Mouse (Mus musculus) heart, embryonic 16.5 days (tissue): ENCODE data around the gene Brk1. TPM values are rescaled to one million over a fixed set of nuclear protein-coding genes. Genes with fewer than 3 reads are reported as not detected.

Experiments
- ATAC-seq: fragments of 200-750 bp; cut with Nextera tagmentation; replicated peaks from 2 replicates; pipeline ENCODE4 v1.8.0; 2017; ENCODE audit warnings: moderate number of reproducible peaks; ENCODE audit not compliant: insufficient read depth, low FRiP score; ENCODE audit errors: extremely low read depth
- H3K27ac ChIP-seq: fragments of 300-500 bp; sonication (generic); 2 replicates; pipeline ENCODE4 v1.5.1; 2014; ENCODE audit warnings: mild to moderate bottlenecking, low read length, control low read depth, moderate library complexity
- H3K27me3 ChIP-seq: fragments of 300-500 bp; sonication (generic); 2 replicates; pipeline ENCODE4 v1.6.1; 2014; ENCODE audit warnings: low read length, mixed read lengths; ENCODE audit not compliant: control insufficient read depth, insufficient read depth
- H3K36me3 ChIP-seq: fragments of 300-500 bp; sonication (generic); 2 replicates; pipeline ENCODE4 v1.6.1; 2014; ENCODE audit not compliant: control insufficient read depth, insufficient read depth
- H3K4me1 ChIP-seq: fragments of 300-500 bp; sonication (generic); 2 replicates; pipeline ENCODE4 v1.6.1; 2014; ENCODE audit warnings: low read length, mixed read lengths; ENCODE audit not compliant: control insufficient read depth, insufficient read depth
- H3K4me2 ChIP-seq: fragments of 300-500 bp; sonication (generic); 2 replicates; pipeline ENCODE4 v1.6.1; 2014; ENCODE audit warnings: low read depth, mild to moderate bottlenecking, control low read depth, low read length
- H3K4me3 ChIP-seq: fragments of 300-500 bp; sonication (generic); 2 replicates; pipeline ENCODE4 v1.5.1; 2014; ENCODE audit warnings: mild to moderate bottlenecking, control low read depth, low read length
- H3K9ac ChIP-seq: fragments of 300-500 bp; sonication (generic); 2 replicates; pipeline ENCODE4 v1.6.1; 2014; ENCODE audit warnings: low read length, control low read depth
- H3K9me3 ChIP-seq: fragments of 300-500 bp; sonication (generic); replicated peaks from 2 replicates; pipeline ENCODE4 v1.6.1; 2016; ENCODE audit warnings: low read length; ENCODE audit not compliant: control insufficient read depth
- WGBS: fragments of 180-500 bp; shearing (Covaris S2); extraction: QIAGEN DNeasy Blood & Tissue Kit; methylation state at CpG from one replicate; pipeline ENCODE4 v1.1.7; 2014; 5-methylcytosine and 5-hydroxymethylcytosine counted together
- polyA plus RNA-seq: library from polyadenylated mRNA; unstranded; fragments of >200 nt; fragmentation: Nextera tagmentation; extraction: Ambion mirVana; gene quantifications from 2 replicates; pipeline ENCODE4 v1.2.1, GENCODE M21; 2015

Gene Brk1
- 164 and 178 TPM in 2 replicates for polyA plus RNA-seq

DNA sequence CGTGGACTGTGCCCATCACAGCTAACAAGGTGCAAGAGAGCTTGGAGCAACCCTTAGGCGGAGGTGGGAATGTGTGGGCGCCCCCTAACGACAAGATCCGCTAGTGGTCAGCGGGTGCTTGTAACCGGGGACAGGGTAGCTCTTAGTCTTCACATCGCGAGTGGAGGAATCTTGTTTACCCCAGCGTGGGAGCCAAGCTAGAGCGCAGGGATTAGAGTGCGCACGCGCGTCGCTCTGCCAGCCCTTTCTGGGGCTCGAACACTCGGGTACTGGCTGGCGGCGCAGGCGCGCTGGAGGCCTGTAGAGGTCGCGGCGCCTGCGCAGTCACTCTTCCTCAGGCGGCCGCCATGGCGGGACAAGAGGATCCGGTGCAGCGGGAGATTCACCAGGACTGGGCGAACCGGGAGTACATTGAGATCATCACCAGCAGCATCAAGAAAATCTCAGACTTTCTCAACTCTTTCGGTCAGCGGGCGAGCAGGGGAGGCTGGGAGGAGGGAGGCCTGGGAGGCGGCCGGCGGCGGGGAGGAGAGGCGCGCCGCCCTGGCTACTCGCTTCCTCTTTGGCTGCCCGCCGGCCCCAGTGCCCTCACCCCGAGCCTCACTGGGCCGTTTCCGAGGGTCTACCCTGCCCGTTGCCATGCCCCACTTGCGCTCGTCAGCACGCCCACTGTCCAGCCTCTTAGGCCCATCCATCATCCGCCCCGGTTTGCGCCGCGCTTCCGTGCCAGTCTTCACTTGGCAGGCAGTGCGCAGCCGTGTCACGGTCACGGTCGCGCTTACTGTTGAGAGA lies at the start of gene Brk1:
Gene Brk1, plus strand, starts transcription at position 341 of the 792 bp plus-strand sequence.
- H3K4me1 ChIP-seq: peaks cover 17% of the 10 kb centered on the region
- H3K4me2 ChIP-seq: peak within 1 kb of the TSS; percentile 91
- ATAC-seq: peak; percentile 91
- H3K4me3 ChIP-seq: peak within 1 kb of the TSS; percentile 99
- H3K27ac ChIP-seq: peak within 1 kb of the TSS; percentile 86
- WGBS: under 1% methylated on average over 63 of the region's 65 CpGs
- H3K27me3 ChIP-seq: no peaks in the 10 kb centered on the region
- H3K36me3 ChIP-seq: no peaks in the 10 kb centered on the region
- no peaks in the 10 kb centered on the region for H3K9me3 ChIP-seq
- peak within 1 kb of the TSS; percentile 94 for H3K9ac ChIP-seq

DNA sequence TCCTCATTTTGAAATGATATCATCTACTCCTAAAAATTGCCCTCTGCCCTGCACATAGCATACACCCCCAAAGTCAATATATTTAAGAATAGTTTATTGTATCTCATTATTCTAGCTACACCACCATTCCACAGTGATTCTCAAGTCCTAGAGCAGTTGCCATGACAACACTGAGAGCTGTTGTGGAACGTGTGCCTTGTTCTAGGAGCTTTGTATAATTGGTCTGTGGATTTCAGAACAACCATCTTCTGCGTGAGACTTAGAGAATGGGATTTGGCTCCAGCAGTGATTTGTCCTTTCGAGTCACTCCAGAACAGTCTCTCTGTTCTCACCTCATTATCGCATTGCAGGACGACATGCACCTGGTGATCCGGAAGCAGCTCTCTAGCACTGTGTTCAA lies 44.8 kb upstream of the Brk1 start:
- Histone ChIP-seq H3K4me2 (no peak overlapping the region), H3K27ac (no peak overlapping the region)
- WGBS: 84% methylated on average over 6 of the region's 6 CpGs

DNA sequence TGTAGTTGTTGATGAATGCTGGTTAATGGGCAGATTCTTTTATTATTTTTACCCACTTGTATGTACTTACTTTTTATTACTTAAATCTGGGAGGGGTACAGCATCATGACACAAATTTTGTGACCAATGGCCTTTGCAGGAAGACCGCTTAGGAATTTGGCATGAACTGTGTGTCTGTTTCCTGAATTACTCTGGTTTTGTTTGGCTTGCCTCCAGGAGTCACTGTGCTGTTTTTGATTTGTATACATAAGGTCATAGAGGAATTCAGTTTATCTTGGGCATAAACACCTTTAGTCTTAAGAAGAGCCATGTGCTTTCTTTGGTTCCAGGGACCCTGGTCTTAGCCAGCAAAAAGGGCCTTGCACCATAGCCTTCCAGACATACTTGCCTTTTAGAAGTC lies 40.0 kb upstream of the Brk1 start:
- Histone ChIP-seq H3K9ac (no peak overlapping the region), H3K27me3 (no peaks in the 10 kb centered on the region), H3K4me2 (no peak overlapping the region), H3K36me3 (peaks cover 10% of the 10 kb centered on the region), H3K27ac (no peak overlapping the region), H3K4me1 (no peaks in the 10 kb centered on the region), H3K4me3 (no peak overlapping the region), H3K9me3 (no peaks in the 10 kb centered on the region)
- ATAC-seq: no peak
- 55% methylated on average over 1 of the region's 1 CpGs for WGBS

More for the DNA sequence above, 44.8 kb upstream of the Brk1 start:
- no peak for ATAC-seq
- H3K9me3 ChIP-seq: no peaks in the 10 kb centered on the region
- 0 out of 2 replicates have a peak, but pooled peaks cover 5% of the 10 kb centered on the region for H3K36me3 ChIP-seq
- no peak overlapping the region for H3K4me3 ChIP-seq
- no peaks in the 10 kb centered on the region for H3K27me3 ChIP-seq
- no peak overlapping the region for H3K9ac ChIP-seq
- H3K4me1 ChIP-seq: no peaks in the 10 kb centered on the region

- H3K4me1 ChIP-seq: no peaks in the 10 kb centered on the region
- H3K36me3 ChIP-seq: peaks cover 7% of the 10 kb centered on the region; the same call in 1 of the 2 replicates
- no peak overlapping the region for H3K9ac ChIP-seq
- H3K27me3 ChIP-seq: no peaks in the 10 kb centered on the region
- H3K9me3 ChIP-seq: no peaks in the 10 kb centered on the region
- no peak overlapping the region for H3K27ac ChIP-seq
- H3K4me2 ChIP-seq: no peak overlapping the region
- ATAC-seq: no peak
- WGBS: 95% methylated on average over 6 of the region's 6 CpGs
- H3K4me3 ChIP-seq: no peak overlapping the region
These were observed 28.5 kb upstream of the Brk1 start for GRCm38 (mm10) chr6:113576044-113576443.

- Histone ChIP-seq H3K4me1 (no peaks in the 10 kb centered on the region), H3K4me3 (no peak overlapping the region), H3K27me3 (no peaks in the 10 kb centered on the region), H3K4me2 (no peak overlapping the region), H3K27ac (no peak overlapping the region), H3K9ac (no peak overlapping the region), H3K36me3 (peaks cover 5% of the 10 kb centered on the region; the same call in 1 of the 2 replicates), H3K9me3 (no peaks in the 10 kb centered on the region)
- no peak for ATAC-seq
- WGBS: 91% methylated on average over 3 of the region's 3 CpGs
These were observed 25.3 kb upstream of the Brk1 start for GRCm38 (mm10) chr6:113579306-113579705.

DNA sequence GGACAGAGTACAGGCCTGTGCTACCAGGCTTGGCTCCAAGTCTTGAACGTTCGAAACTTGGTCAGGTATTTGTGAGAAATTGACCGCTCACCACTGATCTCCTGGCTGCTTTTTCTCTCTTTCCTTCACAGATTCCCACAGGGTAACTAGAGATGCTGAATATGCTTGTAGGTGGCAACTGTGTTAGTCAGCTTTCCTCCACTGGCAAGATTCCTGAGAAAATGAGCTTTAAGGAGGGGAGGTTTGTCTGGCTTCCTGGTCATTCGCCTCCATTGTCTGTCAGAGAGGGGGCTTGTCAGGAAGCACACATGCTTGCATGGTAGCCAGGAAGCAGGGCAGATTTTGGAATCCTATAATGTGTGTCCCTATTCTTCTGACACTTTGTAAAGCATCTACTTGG lies 21.5 kb upstream of the Brk1 start:
- ATAC-seq: no peak
- no peak overlapping the region for H3K27ac ChIP-seq
- WGBS: 88% methylated on average over 4 of the region's 4 CpGs

DNA sequence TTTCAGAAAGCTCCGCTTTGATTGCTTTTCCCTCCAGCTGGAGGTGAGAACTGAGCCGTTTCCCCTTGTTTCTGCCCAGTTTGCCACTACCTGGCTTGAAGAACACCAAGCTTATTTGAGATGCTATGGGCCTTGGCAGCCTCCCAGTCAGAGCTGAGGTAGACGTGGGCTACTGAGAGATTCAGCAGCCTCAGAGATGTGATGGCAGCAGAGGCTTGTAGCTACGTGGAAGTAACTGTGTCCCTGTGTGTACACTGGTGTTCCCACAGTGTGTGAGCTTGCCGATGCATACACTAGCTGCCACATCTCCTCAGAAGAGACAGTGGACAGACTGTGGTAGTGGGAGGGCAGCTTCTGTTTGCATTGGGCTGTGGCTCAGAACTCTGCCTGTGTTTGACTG lies 19.5 kb upstream of the Brk1 start:
- H3K36me3 ChIP-seq: no peaks in the 10 kb centered on the region
- H3K9me3 ChIP-seq: no peaks in the 10 kb centered on the region
- no peaks in the 10 kb centered on the region for H3K27me3 ChIP-seq
- no peaks in the 10 kb centered on the region for H3K4me1 ChIP-seq
- no peak overlapping the region for H3K27ac ChIP-seq
- 90% methylated on average over 5 of the region's 5 CpGs for WGBS
- H3K4me3 ChIP-seq: no peak overlapping the region
- ATAC-seq: no peak
- H3K4me2 ChIP-seq: no peak overlapping the region
- H3K9ac ChIP-seq: no peak overlapping the region

More for the DNA sequence above, 21.5 kb upstream of the Brk1 start:
- Histone ChIP-seq H3K9me3 (no peaks in the 10 kb centered on the region), H3K4me3 (no peak overlapping the region), H3K9ac (no peak overlapping the region), H3K4me1 (no peaks in the 10 kb centered on the region), H3K4me2 (no peak overlapping the region), H3K36me3 (no peaks in the 10 kb centered on the region), H3K27me3 (no peaks in the 10 kb centered on the region)

DNA sequence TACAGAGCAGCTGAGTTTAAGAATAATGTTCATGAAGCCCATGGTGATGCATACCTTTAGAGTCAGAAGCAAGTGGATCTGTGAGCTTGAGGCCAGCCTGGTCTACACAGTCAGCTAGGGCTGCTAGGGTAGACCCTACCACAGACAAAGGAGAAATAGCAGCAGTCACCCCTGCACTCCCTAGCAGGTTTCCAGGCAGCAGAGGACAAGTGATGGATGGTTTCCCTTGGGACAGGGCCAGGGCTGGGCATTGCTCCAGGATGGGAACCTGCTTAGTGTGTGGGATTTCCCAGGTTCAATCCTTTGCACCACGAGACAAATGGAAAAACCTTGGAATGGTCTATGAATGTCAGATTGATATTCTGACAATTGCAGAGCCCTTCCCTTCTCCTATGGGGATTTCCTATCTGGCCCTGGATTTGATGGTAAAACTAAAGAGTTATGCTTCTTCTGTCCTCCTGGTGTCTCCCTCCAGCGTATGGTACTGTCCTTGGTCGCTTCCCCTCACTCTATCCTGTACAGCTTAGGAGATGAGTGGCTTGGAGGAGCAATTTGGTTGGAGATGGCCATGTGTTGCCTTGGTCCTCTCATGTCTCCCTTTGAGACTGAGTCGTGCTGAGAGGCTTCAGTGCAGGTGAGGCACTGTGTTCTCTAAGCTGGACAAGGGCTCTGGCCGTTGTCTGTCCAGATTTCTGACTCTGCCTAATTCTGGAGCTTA lies 17.9 kb upstream of the Brk1 start:
- no peaks in the 10 kb centered on the region for H3K36me3 ChIP-seq
- no peaks in the 10 kb centered on the region for H3K4me1 ChIP-seq
- H3K9ac ChIP-seq: no peak overlapping the region
- no peaks in the 10 kb centered on the region for H3K27me3 ChIP-seq
- peak; percentile 60; the same call in 1 of the 2 replicates for ATAC-seq
- H3K27ac ChIP-seq: no peak overlapping the region
- H3K9me3 ChIP-seq: no peaks in the 10 kb centered on the region
- 60% methylated on average over 5 of the region's 5 CpGs for WGBS
- no peak overlapping the region for H3K4me2 ChIP-seq
- H3K4me3 ChIP-seq: no peak overlapping the region

DNA sequence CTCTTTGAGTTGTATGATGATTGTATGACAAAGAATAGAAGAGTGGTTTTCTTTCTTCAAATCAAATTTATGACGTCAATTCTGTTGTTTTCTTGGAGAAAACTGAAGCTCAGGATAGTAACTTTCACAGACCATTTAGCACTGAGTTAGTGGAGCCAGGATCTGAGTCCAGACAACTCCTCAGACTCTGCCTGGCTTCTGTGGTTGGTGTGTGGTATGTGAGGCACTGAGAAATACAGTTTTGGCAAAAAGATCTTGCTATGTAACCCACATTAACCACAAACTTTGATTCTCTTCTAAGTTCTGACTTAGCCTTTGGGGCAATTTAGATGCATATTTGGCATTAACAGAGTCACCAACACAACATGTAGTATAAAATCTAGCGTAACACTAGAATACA lies 11.9 kb upstream of the Brk1 start:
- Histone ChIP-seq H3K36me3 (no peaks in the 10 kb centered on the region), H3K9ac (no peak overlapping the region), H3K9me3 (no peaks in the 10 kb centered on the region), H3K27ac (no peak overlapping the region), H3K4me1 (no peaks in the 10 kb centered on the region), H3K4me2 (no peak overlapping the region), H3K4me3 (no peak overlapping the region), H3K27me3 (no peaks in the 10 kb centered on the region)
- ATAC-seq: no peak
- 89% methylated on average over 2 of the region's 2 CpGs for WGBS
